Mouse (Mus musculus): ENCODE measurements at regions not wholly inside any gene's neighbourhood (a gene's known extent, or its start where the extent isn't known, plus 50 kb on each side); places are given as distances from the start of the nearest gene placed in this dataset.

- Histone ChIP-seq H3K27ac (ENCODE audit: low read length) (no peak overlapping the region), H3K4me1 (ENCODE audit: control insufficient read depth, insufficient read depth, low read length) (peaks cover 2% of the 10 kb centered on the region; the same call in 1 of the 2 replicates), H3K9ac (replicated peaks; ENCODE audit: low read depth, low read length) (no peak overlapping the region), H3K36me3 (ENCODE audit: control insufficient read depth, insufficient read depth, low read length) (no peaks in the 10 kb centered on the region), H3K4me3 (ENCODE audit: low read depth, low read length) (no peak overlapping the region), H3K27me3 (ENCODE audit: control insufficient read depth, insufficient read depth, low read length) (no peaks in the 10 kb centered on the region), H3K9me3 (ENCODE audit: control insufficient read depth, low read depth, low read length) (no peaks in the 10 kb centered on the region), H3K4me2 (replicated peaks; ENCODE audit: low read depth, low read length) (no peak overlapping the region)
- ATAC-seq (ENCODE audit: insufficient number of reproducible peaks, insufficient read depth, low FRiP score, low read depth), result no peak
- WGBS, result 82% methylated on average over 8 of the region's 8 CpGs
Observed at GRCm38 (mm10) chr5:75739336-75739735, 164.6 kb downstream of the Kit start.

- Histone ChIP-seq H3K27ac (ENCODE audit: low read length) (no peak overlapping the region), H3K27me3 (ENCODE audit: control insufficient read depth, insufficient read depth, low read length) (no peaks in the 10 kb centered on the region), H3K4me3 (ENCODE audit: low read depth, low read length) (no peak overlapping the region), H3K4me1 (ENCODE audit: control insufficient read depth, insufficient read depth, low read length) (no peaks in the 10 kb centered on the region), H3K36me3 (ENCODE audit: control insufficient read depth, insufficient read depth, low read length) (no peaks in the 10 kb centered on the region), H3K9ac (replicated peaks; ENCODE audit: low read depth, low read length) (no peak overlapping the region), H3K4me2 (replicated peaks; ENCODE audit: low read depth, low read length) (no peak overlapping the region), H3K9me3 (ENCODE audit: control insufficient read depth, low read depth, low read length) (no peaks in the 10 kb centered on the region)
- 76% methylated on average over 2 of the region's 2 CpGs for WGBS
- ATAC-seq (ENCODE audit: insufficient number of reproducible peaks, insufficient read depth, low FRiP score, low read depth), result no peak
Observed at GRCm38 (mm10) chr5:75738445-75738844, 163.7 kb downstream of the Kit start.

- Histone ChIP-seq H3K4me1 (ENCODE audit: control insufficient read depth, insufficient read depth, low read length) (no peaks in the 10 kb centered on the region), H3K27me3 (ENCODE audit: control insufficient read depth, insufficient read depth, low read length) (no peaks in the 10 kb centered on the region), H3K4me3 (ENCODE audit: low read depth, low read length) (no peak overlapping the region), H3K4me2 (replicated peaks; ENCODE audit: low read depth, low read length) (no peak overlapping the region), H3K36me3 (ENCODE audit: control insufficient read depth, insufficient read depth, low read length) (no peaks in the 10 kb centered on the region), H3K27ac (ENCODE audit: low read length) (no peak overlapping the region), H3K9me3 (ENCODE audit: control insufficient read depth, low read depth, low read length) (no peaks in the 10 kb centered on the region), H3K9ac (replicated peaks; ENCODE audit: low read depth, low read length) (no peak overlapping the region)
- 89% methylated on average over 7 of the region's 7 CpGs for WGBS
- ATAC-seq (ENCODE audit: insufficient number of reproducible peaks, insufficient read depth, low FRiP score, low read depth), result no peak
Observed at GRCm38 (mm10) chr5:75737752-75738151, 163.0 kb downstream of the Kit start.

- H3K4me2 ChIP-seq (replicated peaks; ENCODE audit: low read depth, low read length), result no peak overlapping the region
Observed at GRCm38 (mm10) chr5:75736318-75736717, 161.6 kb downstream of the Kit start.

GRCm38 (mm10) chr5:75734508-75734907 lies 159.8 kb downstream of the Kit start:
- no peak overlapping the region for H3K4me2 ChIP-seq (replicated peaks; ENCODE audit: low read depth, low read length)
- no peaks in the 10 kb centered on the region for H3K9me3 ChIP-seq (ENCODE audit: control insufficient read depth, low read depth, low read length)
- H3K27me3 ChIP-seq (ENCODE audit: control insufficient read depth, insufficient read depth, low read length), result no peaks in the 10 kb centered on the region
- peak; percentile 63; the same call in 1 of the 2 replicates for ATAC-seq (ENCODE audit: insufficient number of reproducible peaks, insufficient read depth, low FRiP score, low read depth)
- no peak overlapping the region for H3K4me3 ChIP-seq (ENCODE audit: low read depth, low read length)
- H3K9ac ChIP-seq (replicated peaks; ENCODE audit: low read depth, low read length), result no peak overlapping the region
- no peaks in the 10 kb centered on the region for H3K4me1 ChIP-seq (ENCODE audit: control insufficient read depth, insufficient read depth, low read length)
- peak overlapping the region; percentile 44; the same call in 1 of the 2 replicates for H3K27ac ChIP-seq (ENCODE audit: low read length)
- WGBS, result 68% methylated on average over 14 of the region's 14 CpGs
- H3K36me3 ChIP-seq (ENCODE audit: control insufficient read depth, insufficient read depth, low read length), result no peaks in the 10 kb centered on the region

More at GRCm38 (mm10) chr5:75736318-75736717, 161.6 kb downstream of the Kit start:
- no peak overlapping the region for H3K9ac ChIP-seq (replicated peaks; ENCODE audit: low read depth, low read length)
- H3K27me3 ChIP-seq (ENCODE audit: control insufficient read depth, insufficient read depth, low read length), result no peaks in the 10 kb centered on the region
- H3K9me3 ChIP-seq (ENCODE audit: control insufficient read depth, low read depth, low read length), result no peaks in the 10 kb centered on the region
- no peaks in the 10 kb centered on the region for H3K36me3 ChIP-seq (ENCODE audit: control insufficient read depth, insufficient read depth, low read length)
- no peaks in the 10 kb centered on the region for H3K4me1 ChIP-seq (ENCODE audit: control insufficient read depth, insufficient read depth, low read length)
- ATAC-seq (ENCODE audit: insufficient number of reproducible peaks, insufficient read depth, low FRiP score, low read depth), result no peak
- no peak overlapping the region for H3K4me3 ChIP-seq (ENCODE audit: low read depth, low read length)
- H3K27ac ChIP-seq (ENCODE audit: low read length), result no peak overlapping the region

- Histone ChIP-seq H3K4me1 (ENCODE audit: control insufficient read depth, insufficient read depth, low read length) (no peaks in the 10 kb centered on the region), H3K27me3 (ENCODE audit: control insufficient read depth, insufficient read depth, low read length) (no peaks in the 10 kb centered on the region), H3K4me2 (replicated peaks; ENCODE audit: low read depth, low read length) (no peak overlapping the region), H3K9me3 (ENCODE audit: control insufficient read depth, low read depth, low read length) (no peaks in the 10 kb centered on the region), H3K36me3 (ENCODE audit: control insufficient read depth, insufficient read depth, low read length) (no peaks in the 10 kb centered on the region), H3K4me3 (ENCODE audit: low read depth, low read length) (no peak overlapping the region), H3K27ac (ENCODE audit: low read length) (no peak overlapping the region; the same call in 1 of the 2 replicates), H3K9ac (replicated peaks; ENCODE audit: low read depth, low read length) (no peak overlapping the region)
- 62% methylated on average over 6 of the region's 6 CpGs for WGBS
- ATAC-seq (ENCODE audit: insufficient number of reproducible peaks, insufficient read depth, low FRiP score, low read depth), result no peak
Observed at GRCm38 (mm10) chr5:75734043-75734442, 159.3 kb downstream of the Kit start.

GRCm38 (mm10) chr5:75731236-75731635 lies 156.5 kb downstream of the Kit start:
- H3K4me3 ChIP-seq (ENCODE audit: low read depth, low read length), result no peak overlapping the region
- no peak overlapping the region for H3K4me2 ChIP-seq (replicated peaks; ENCODE audit: low read depth, low read length)
- 78% methylated on average over 4 of the region's 4 CpGs for WGBS
- H3K9ac ChIP-seq (replicated peaks; ENCODE audit: low read depth, low read length), result no peak overlapping the region
- H3K27me3 ChIP-seq (ENCODE audit: control insufficient read depth, insufficient read depth, low read length), result no peaks in the 10 kb centered on the region
- no peaks in the 10 kb centered on the region for H3K36me3 ChIP-seq (ENCODE audit: control insufficient read depth, insufficient read depth, low read length)
- no peaks in the 10 kb centered on the region for H3K4me1 ChIP-seq (ENCODE audit: control insufficient read depth, insufficient read depth, low read length)
- no peak overlapping the region for H3K27ac ChIP-seq (ENCODE audit: low read length)
- ATAC-seq (ENCODE audit: insufficient number of reproducible peaks, insufficient read depth, low FRiP score, low read depth), result no peak
- H3K9me3 ChIP-seq (ENCODE audit: control insufficient read depth, low read depth, low read length), result no peaks in the 10 kb centered on the region

- H3K27me3 ChIP-seq (ENCODE audit: control insufficient read depth, insufficient read depth, low read length), result no peaks in the 10 kb centered on the region
- H3K9ac ChIP-seq (replicated peaks; ENCODE audit: low read depth, low read length), result no peak overlapping the region
- 84% methylated on average over 3 of the region's 3 CpGs for WGBS
- no peaks in the 10 kb centered on the region for H3K36me3 ChIP-seq (ENCODE audit: control insufficient read depth, insufficient read depth, low read length)
- H3K9me3 ChIP-seq (ENCODE audit: control insufficient read depth, low read depth, low read length), result no peaks in the 10 kb centered on the region
- no peak overlapping the region for H3K4me3 ChIP-seq (ENCODE audit: low read depth, low read length)
- no peaks in the 10 kb centered on the region for H3K4me1 ChIP-seq (ENCODE audit: control insufficient read depth, insufficient read depth, low read length)
- no peak overlapping the region for H3K27ac ChIP-seq (ENCODE audit: low read length)
- H3K4me2 ChIP-seq (replicated peaks; ENCODE audit: low read depth, low read length), result no peak overlapping the region
- no peak for ATAC-seq (ENCODE audit: insufficient number of reproducible peaks, insufficient read depth, low FRiP score, low read depth)
Observed at GRCm38 (mm10) chr5:75730698-75731097, 156.0 kb downstream of the Kit start.

GRCm38 (mm10) chr5:75721291-75721690 lies 146.6 kb downstream of the Kit start:
- H3K9ac ChIP-seq (replicated peaks; ENCODE audit: low read depth, low read length), result no peak overlapping the region
- 60% methylated on average over 2 of the region's 2 CpGs for WGBS
- no peaks in the 10 kb centered on the region for H3K36me3 ChIP-seq (ENCODE audit: control insufficient read depth, insufficient read depth, low read length)
- no peak overlapping the region for H3K27ac ChIP-seq (ENCODE audit: low read length)
- peaks cover 8% of the 10 kb centered on the region; the same call in 1 of the 2 replicates for H3K4me1 ChIP-seq (ENCODE audit: control insufficient read depth, insufficient read depth, low read length)
- H3K4me2 ChIP-seq (replicated peaks; ENCODE audit: low read depth, low read length), result no peak overlapping the region
- no peak for ATAC-seq (ENCODE audit: insufficient number of reproducible peaks, insufficient read depth, low FRiP score, low read depth)
- no peaks in the 10 kb centered on the region for H3K27me3 ChIP-seq (ENCODE audit: control insufficient read depth, insufficient read depth, low read length)
- no peak overlapping the region for H3K4me3 ChIP-seq (ENCODE audit: low read depth, low read length)
- H3K9me3 ChIP-seq (ENCODE audit: control insufficient read depth, low read depth, low read length), result no peaks in the 10 kb centered on the region

All from stomach, embryonic 14.5 days (tissue).